21 mouse cellular contexts compared by ENCODE assay signal in genomic region chr7:27111038-27111437, GRCm38 (mm10). TPM values are rescaled to one million over a fixed set of nuclear protein-coding genes. Genes with fewer than 3 reads are reported as not detected.
DNase-seq lines count a peak whose midpoint lies in the region; ATAC-seq and TF ChIP-seq lines count a peak whose summit lies in the region.
"Had no signal": no experiment of that assay in that cellular context is flagged by ENCODE, and none has a peak within 500 bp of the region (broad histone marks: within the 10 kb centered on the region; RNA-seq: fewer than 3 reads in every experiment).

No protein-coding gene starts in this region.

- H3K27me3 ChIP-seq in stomach, embryonic 14.5 days (ENCODE audit: control insufficient read depth, insufficient read depth, low read length), result no peaks in the 10 kb centered on the region
- no peaks in the 10 kb centered on the region for H3K27me3 ChIP-seq in hindbrain, embryonic 12.5 days
- H3K27me3 ChIP-seq: embryonic facial prominence, embryonic 15.5 days had no signal

- H3K9me3 ChIP-seq in stomach, embryonic 14.5 days (ENCODE audit: control insufficient read depth, low read depth, low read length), result peaks cover 3% of the 10 kb centered on the region; the same call in 1 of the 2 replicates
- H3K9me3 ChIP-seq in hindbrain, embryonic 12.5 days (replicated peaks), result peaks cover 4% of the 10 kb centered on the region; the same call in 1 of the 2 replicates
- H3K9me3 ChIP-seq: embryonic facial prominence, embryonic 15.5 days had no signal

- ATAC-seq in stomach, embryonic 14.5 days (ENCODE audit: insufficient number of reproducible peaks, insufficient read depth, low FRiP score, low read depth), result 0 out of 2 replicates have a peak, but pooled peaks have one; percentile 33
- ATAC-seq in hindbrain, embryonic 12.5 days (ENCODE audit: low FRiP score), result no peak
- ATAC-seq in activated CD4-positive, CD25-positive, alpha-beta regulatory T cell, adult 4 months, result no peak
- ATAC-seq: forebrain, embryonic 14.5 days; Patski had no signal

- H3K4me2 ChIP-seq in stomach, embryonic 14.5 days (replicated peaks; ENCODE audit: low read depth, low read length), result no peak overlapping the region
- no peak overlapping the region for H3K4me2 ChIP-seq in hindbrain, embryonic 12.5 days (replicated peaks)
- H3K4me2 ChIP-seq: embryonic facial prominence, embryonic 15.5 days; hindbrain, embryonic 14.5 days had no signal

- no peak overlapping the region for H3K9ac ChIP-seq in stomach, embryonic 14.5 days (replicated peaks; ENCODE audit: low read depth, low read length)
- no peak overlapping the region for H3K9ac ChIP-seq in hindbrain, embryonic 12.5 days
- H3K9ac ChIP-seq: embryonic facial prominence, embryonic 15.5 days; hindbrain, embryonic 14.5 days had no signal

- peak; percentile 69 to 83 for DNase-seq in lung, adult 18-20 months
- no peak for DNase-seq in lung, adult 2 months
- peak; percentile 47 for DNase-seq in lung, postnatal 10 days
- DNase-seq in layer of hippocampus, adult 9-11 months, result no peak
- DNase-seq: adrenal gland, adult 2 months; adrenal gland, postnatal 25 days; cerebellum, adult 18-20 months; cerebellum, adult 9-11 months; cerebellum, postnatal 36 days; gastrocnemius, postnatal 36 days; heart, adult 11 months; heart, postnatal 10 days had no signal

- H3K4me3 ChIP-seq in lung, adult 2 months (replicated peaks; ENCODE audit: extremely low read depth, low read depth, low read length), result no peak overlapping the region
- no peak overlapping the region for H3K4me3 ChIP-seq in stomach, embryonic 14.5 days (ENCODE audit: low read depth, low read length)
- no peak overlapping the region for H3K4me3 ChIP-seq in hindbrain, embryonic 12.5 days
- H3K4me3 ChIP-seq: embryonic facial prominence, embryonic 15.5 days; erythroblast, embryonic 14.5 days; forebrain, embryonic 10.5 days had no signal

- TF ChIP-seq CTCF in lung, adult 2 months (IDR thresholded peaks at IDR 0.05; ENCODE audit: insufficient read depth, low read length), result no peak

- no peak overlapping the region for H3K27ac ChIP-seq in stomach, embryonic 14.5 days (ENCODE audit: low read length)
- no peak overlapping the region for H3K27ac ChIP-seq in hindbrain, embryonic 12.5 days
- H3K27ac ChIP-seq: embryonic facial prominence, embryonic 15.5 days; forebrain, embryonic 10.5 days; hindbrain, embryonic 14.5 days had no signal

- 58% methylated on average over 1 of the region's 1 CpGs for WGBS in lung, adult 2 months
- 79% methylated on average over 1 of the region's 1 CpGs for WGBS in stomach, embryonic 14.5 days
- WGBS in hindbrain, embryonic 12.5 days, result 89% methylated on average over 1 of the region's 1 CpGs

- TF ChIP-seq POLR2A in lung, adult 2 months (IDR thresholded peaks at IDR 0.05; ENCODE audit: borderline replicate concordance, extremely low read depth, low read depth, low read length), result no peak

- no peaks in the 10 kb centered on the region for H3K36me3 ChIP-seq in stomach, embryonic 14.5 days (ENCODE audit: control insufficient read depth, insufficient read depth, low read length)
- H3K36me3 ChIP-seq in hindbrain, embryonic 12.5 days, result no peaks in the 10 kb centered on the region
- H3K36me3 ChIP-seq: embryonic facial prominence, embryonic 15.5 days; forebrain, embryonic 10.5 days had no signal

- H3K4me1 ChIP-seq in lung, adult 2 months (ENCODE audit: control insufficient read depth, insufficient read depth, low read length), result no peaks in the 10 kb centered on the region
- H3K4me1 ChIP-seq in stomach, embryonic 14.5 days (ENCODE audit: control insufficient read depth, insufficient read depth, low read length), result no peaks in the 10 kb centered on the region
- no peaks in the 10 kb centered on the region for H3K4me1 ChIP-seq in hindbrain, embryonic 12.5 days
- H3K4me1 ChIP-seq: embryonic facial prominence, embryonic 15.5 days; forebrain, embryonic 10.5 days had no signal

RNA-seq across cellular contexts. Expression of gene Cyp2f2, which starts 8.7 kb away (rescaled TPM):
- polyA plus RNA-seq in lung, adult 2 months (2012; rRNA removed), result 3,886 and 4,289 TPM in 2 replicates
- 22.5 and 32.1 TPM in 2 replicates for polyA plus RNA-seq in stomach, embryonic 14.5 days (2014; fragmentation: Nextera tagmentation; extraction: Ambion mirVana)
- polyA plus RNA-seq in hindbrain, embryonic 12.5 days (2016; fragmentation: Nextera tagmentation; extraction: Ambion mirVana), result not detected in 2 replicates
- polyA plus RNA-seq in activated CD4-positive, CD25-positive, alpha-beta regulatory T cell, adult 4 months (2017; shearing (Covaris generic)), result not detected
- polyA plus RNA-seq: erythroblast, embryonic 14.5 days; forebrain, embryonic 10.5 days; forebrain, embryonic 14.5 days; hindbrain, embryonic 14.5 days; Patski had no signal

RNA-seq across cellular contexts. Expression of gene Cyp2t4, which starts 42.5 kb away (rescaled TPM):
- polyA plus RNA-seq in lung, adult 2 months (2012; rRNA removed), result not detected in 2 replicates
- 0.17 TPM in 1 of 2 replicates, not detected in the other for polyA plus RNA-seq in stomach, embryonic 14.5 days (2014; fragmentation: Nextera tagmentation; extraction: Ambion mirVana)
- polyA plus RNA-seq in hindbrain, embryonic 12.5 days (2016; fragmentation: Nextera tagmentation; extraction: Ambion mirVana), result 0.13 and 0.18 TPM in 2 replicates
- under 1 TPM in 1 of 2 experiments, not detected in 1; 0.41 TPM for polyA plus RNA-seq in activated CD4-positive, CD25-positive, alpha-beta regulatory T cell, adult 4 months (2017; shearing (Covaris generic))
- polyA plus RNA-seq: adrenal gland, adult 2 months; erythroblast, embryonic 14.5 days; forebrain, embryonic 14.5 days had no signal

RNA-seq across cellular contexts. Expression of gene Egln2, which starts 55.6 kb away (rescaled TPM):
- 107 and 115 TPM in 2 replicates for polyA plus RNA-seq in lung, adult 2 months (2012; rRNA removed)
- polyA plus RNA-seq in stomach, embryonic 14.5 days (2014; fragmentation: Nextera tagmentation; extraction: Ambion mirVana), result 39.0 and 42.5 TPM in 2 replicates
- polyA plus RNA-seq in hindbrain, embryonic 12.5 days (2016; fragmentation: Nextera tagmentation; extraction: Ambion mirVana), result 95.0 and 102 TPM in 2 replicates
- polyA plus RNA-seq in activated CD4-positive, CD25-positive, alpha-beta regulatory T cell, adult 4 months (2017; shearing (Covaris generic)), result 10 to 100 TPM; 12.4 to 14.3 TPM

Comparison
In these comparisons a context has a peak if more than half of its experiments do, and no peak if none do; other contexts are left out.
1. DNase-seq: peak in lung, adult 18-20 months (2 of 2) and lung, postnatal 10 days (single experiment); none in lung, adult 2 months (single experiment) and layer of hippocampus, adult 9-11 months (single experiment).
2. RNA of gene Cyp2f2, which starts 8.7 kb away (polyA plus RNA-seq): 3,886 to 4,289 TPM in lung, adult 2 months; 22.5 to 32.1 TPM in stomach, embryonic 14.5 days, not detected in hindbrain, embryonic 12.5 days and not detected in activated CD4-positive, CD25-positive, alpha-beta regulatory T cell, adult 4 months; every median in the first group is over 100 times any median in the second.